Mouse (Mus musculus): ENCODE data around the gene Ifit3. TPM values are rescaled to one million over a fixed set of nuclear protein-coding genes. Genes with fewer than 3 reads are reported as not detected.

The Ifit3 gene
- total RNA-seq, 2 experiments from 2014 or later = 1.2 TPM; not detected in 1

DNA sequence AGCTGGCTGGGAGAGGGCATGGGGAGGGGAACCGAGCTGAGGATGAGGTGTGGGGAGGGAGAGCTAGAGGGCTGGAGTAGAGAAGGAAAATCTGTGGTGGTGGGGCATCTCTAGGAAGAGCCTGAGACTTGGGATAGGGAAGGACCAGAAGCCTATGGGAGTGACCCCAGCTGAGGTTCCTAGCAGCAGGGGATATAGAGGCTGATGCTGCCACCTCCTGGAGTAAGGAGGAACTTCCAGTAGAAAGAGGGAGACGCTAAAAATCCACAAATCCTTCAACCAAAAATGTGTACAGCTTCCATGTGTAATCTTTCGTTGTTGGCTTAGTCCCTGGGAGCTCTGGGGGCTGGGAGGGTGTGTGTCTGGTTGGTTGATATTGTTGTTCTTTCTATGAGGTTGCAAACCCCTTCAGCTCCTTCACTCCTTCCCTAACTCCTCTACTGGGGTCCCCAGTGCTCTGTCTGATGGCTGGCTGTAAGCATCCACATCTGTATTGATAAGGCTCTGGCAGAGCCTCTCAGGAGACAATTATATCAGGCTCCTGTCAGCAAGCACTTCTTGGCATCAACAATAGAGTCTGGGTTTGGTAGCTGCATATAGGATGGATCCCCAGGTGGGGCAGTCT is 53.7 kb downstream of the Ifit3 start:
- ATAC-seq (replicated peaks; ENCODE audit: low FRiP score, low TSS enrichment, poor library complexity, severe bottlenecking) = peak; percentile 87; the same call in 1 of the 2 replicates

Other genes starting within 250 kb of the Ifit3 start
- not detected in 2 replicates for gene Ch25h, start 108.4 kb upstream of the Ifit3 start, total RNA-seq (2014; fragmentation: Nextera tagmentation)
- not detected in 2 replicates for gene Ch25h, start 108.4 kb upstream of the Ifit3 start, total RNA-seq (2017)
- 31.6 and 38.3 TPM in 2 replicates for gene Lipa, start 56.1 kb upstream of the Ifit3 start, total RNA-seq (2014; fragmentation: Nextera tagmentation)
- 26.1 and 28.3 TPM in 2 replicates for gene Lipa, start 56.1 kb upstream of the Ifit3 start, total RNA-seq (2017)
- 7.1 and 7.6 TPM in 2 replicates for gene Ifit2, start 32.8 kb upstream of the Ifit3 start, total RNA-seq (2014; fragmentation: Nextera tagmentation)
- 13.4 and 15.4 TPM in 2 replicates for gene Ifit2, start 32.8 kb upstream of the Ifit3 start, total RNA-seq (2017)
- gene Ifit1bl1, start 18.4 kb downstream of the Ifit3 start, total RNA-seq (2014; fragmentation: Nextera tagmentation) = not detected in 2 replicates
- gene Ifit1bl1, start 18.4 kb downstream of the Ifit3 start, total RNA-seq (2017) = 0.46 TPM in 1 of 2 replicates, not detected in the other
- not detected in 2 replicates for gene Ifit3b, start 24.4 kb downstream of the Ifit3 start, total RNA-seq (2014; fragmentation: Nextera tagmentation)
- not detected in 2 replicates for gene Ifit3b, start 24.4 kb downstream of the Ifit3 start, total RNA-seq (2017)
- not detected in 2 replicates for gene Ifit1bl2, start 57.2 kb downstream of the Ifit3 start, total RNA-seq (2014; fragmentation: Nextera tagmentation)
- gene Ifit1bl2, start 57.2 kb downstream of the Ifit3 start, total RNA-seq (2017) = not detected in 2 replicates
- 0.69 TPM in 1 of 2 replicates, not detected in the other for gene Ifit1, start 57.3 kb downstream of the Ifit3 start, total RNA-seq (2014; fragmentation: Nextera tagmentation)
- gene Ifit1, start 57.3 kb downstream of the Ifit3 start, total RNA-seq (2017) = 1.8 and 2.9 TPM in 2 replicates
- gene Slc16a12, start 163.8 kb downstream of the Ifit3 start, total RNA-seq (2014; fragmentation: Nextera tagmentation) = not detected in 2 replicates
- not detected in 2 replicates for gene Slc16a12, start 163.8 kb downstream of the Ifit3 start, total RNA-seq (2017)

Data from megakaryocyte-erythroid progenitor cell, adult 5-6 weeks (primary cell).